Mouse (Mus musculus): ENCODE measurements around the gene Lag3. TPM values are rescaled to one million over a fixed set of nuclear protein-coding genes. Genes with fewer than 3 reads are reported as not detected.
A peak's percentile ranks its signal among the peaks of the same experiment; 100 is the strongest.

The Lag3 gene
- polyA plus RNA-seq (2017; shearing (Covaris generic)), result 10 to 100 TPM; 30.8 to 40.1 (median 38.3) TPM

GRCm38 (mm10) chr6:124911533-124912218, at the start of gene Lag3:
Gene Lag3, minus strand, starts transcription at chr6:124911705.
- ATAC-seq, result peak; percentile 36

- no peak for ATAC-seq
Measured at GRCm38 (mm10) chr6:124961021-124961420, 49.5 kb upstream of the Lag3 start.

- ATAC-seq, result no peak
Measured at GRCm38 (mm10) chr6:124959960-124960359, 48.5 kb upstream of the Lag3 start.

- no peak for ATAC-seq
Measured at GRCm38 (mm10) chr6:124958127-124958526, 46.6 kb upstream of the Lag3 start.

- no peak for ATAC-seq
Measured at GRCm38 (mm10) chr6:124955212-124955611, 43.7 kb upstream of the Lag3 start.

- ATAC-seq, result no peak
Measured at GRCm38 (mm10) chr6:124953991-124954715, 42.6 kb upstream of the Lag3 start.

GRCm38 (mm10) chr6:124943526-124943925, 32.0 kb upstream of the Lag3 start:
- no peak for ATAC-seq

- ATAC-seq, result no peak
Measured at GRCm38 (mm10) chr6:124941679-124942078, 30.2 kb upstream of the Lag3 start.

- no peak for ATAC-seq
Measured at GRCm38 (mm10) chr6:124938554-124938953, 27.0 kb upstream of the Lag3 start.

GRCm38 (mm10) chr6:124937493-124937892, 26.0 kb upstream of the Lag3 start:
- no peak for ATAC-seq

- no peak for ATAC-seq
Measured at GRCm38 (mm10) chr6:124936681-124937080, 25.2 kb upstream of the Lag3 start.

GRCm38 (mm10) chr6:124934670-124935069, 23.2 kb upstream of the Lag3 start:
- no peak for ATAC-seq

- no peak for ATAC-seq
Measured at GRCm38 (mm10) chr6:124933127-124933526, 21.6 kb upstream of the Lag3 start.

GRCm38 (mm10) chr6:124932314-124932695, 20.8 kb upstream of the Lag3 start:
- ATAC-seq, result no peak

GRCm38 (mm10) chr6:124931525-124932313, 20.2 kb upstream of the Lag3 start:
- ATAC-seq, result no peak

- ATAC-seq, result peak; percentile 87
Measured at GRCm38 (mm10) chr6:124930754-124931524, 19.4 kb upstream of the Lag3 start, which contains the start of gene Mlf2. Gene Mlf2, plus strand, starts transcription at chr6:124931386.

GRCm38 (mm10) chr6:124930231-124930630, 18.7 kb upstream of the Lag3 start:
- no peak for ATAC-seq

GRCm38 (mm10) chr6:124925941-124926340, 14.4 kb upstream of the Lag3 start:
- no peak for ATAC-seq

- ATAC-seq, result no peak
Measured at GRCm38 (mm10) chr6:124925173-124925793, 13.8 kb upstream of the Lag3 start.

GRCm38 (mm10) chr6:124921539-124921938, 10.0 kb upstream of the Lag3 start:
- ATAC-seq, result no peak

GRCm38 (mm10) chr6:124920318-124921085, 9.0 kb upstream of the Lag3 start:
- no peak for ATAC-seq

Data from inflammation-experienced regulatory T-cells, adult 6 months (primary cell).